Mouse (Mus musculus) ES-E14 (cell line): Measurements from ENCODE around the gene Lrrn2.

Experiments used
- CHD2 ChIP-seq: IDR thresholded peaks from 2 replicates; pipeline ENCODE4 v1.6.1; 2014; ENCODE audit warnings: mild to moderate bottlenecking, low read depth, low read length, inconsistent platforms
- HCFC1 ChIP-seq: IDR thresholded peaks from 2 replicates; pipeline ENCODE4 v1.6.1; 2012; ENCODE audit warnings: low read length, inconsistent platforms, borderline replicate concordance; ENCODE audit not compliant: insufficient read depth
- MAFK ChIP-seq: IDR thresholded peaks from 2 replicates; pipeline ENCODE4 v1.6.1; 2014; ENCODE audit warnings: mild to moderate bottlenecking, low read depth, low read length, inconsistent platforms; ENCODE audit not compliant: insufficient read depth
- ZNF384 ChIP-seq: IDR thresholded peaks from 2 replicates; pipeline ENCODE4 v1.6.1; 2012; ENCODE audit warnings: low read depth, low read length, inconsistent platforms

- no peak for TF ChIP-seq CHD2
- no peak for TF ChIP-seq HCFC1
- no peak for TF ChIP-seq MAFK
- no peak for TF ChIP-seq ZNF384
Observed at GRCm38 (mm10) chr1:132899029-132899428, 19.0 kb downstream of the Lrrn2 start.
